Mouse (Mus musculus): ENCODE data around the gene Wdr60.
"Not testable (repeated sequence)": the region's sequence is repeated elsewhere in the genome, so short reads cannot be mapped to it uniquely, and the experiment has no call there.

Wdr60 gene

DNA sequence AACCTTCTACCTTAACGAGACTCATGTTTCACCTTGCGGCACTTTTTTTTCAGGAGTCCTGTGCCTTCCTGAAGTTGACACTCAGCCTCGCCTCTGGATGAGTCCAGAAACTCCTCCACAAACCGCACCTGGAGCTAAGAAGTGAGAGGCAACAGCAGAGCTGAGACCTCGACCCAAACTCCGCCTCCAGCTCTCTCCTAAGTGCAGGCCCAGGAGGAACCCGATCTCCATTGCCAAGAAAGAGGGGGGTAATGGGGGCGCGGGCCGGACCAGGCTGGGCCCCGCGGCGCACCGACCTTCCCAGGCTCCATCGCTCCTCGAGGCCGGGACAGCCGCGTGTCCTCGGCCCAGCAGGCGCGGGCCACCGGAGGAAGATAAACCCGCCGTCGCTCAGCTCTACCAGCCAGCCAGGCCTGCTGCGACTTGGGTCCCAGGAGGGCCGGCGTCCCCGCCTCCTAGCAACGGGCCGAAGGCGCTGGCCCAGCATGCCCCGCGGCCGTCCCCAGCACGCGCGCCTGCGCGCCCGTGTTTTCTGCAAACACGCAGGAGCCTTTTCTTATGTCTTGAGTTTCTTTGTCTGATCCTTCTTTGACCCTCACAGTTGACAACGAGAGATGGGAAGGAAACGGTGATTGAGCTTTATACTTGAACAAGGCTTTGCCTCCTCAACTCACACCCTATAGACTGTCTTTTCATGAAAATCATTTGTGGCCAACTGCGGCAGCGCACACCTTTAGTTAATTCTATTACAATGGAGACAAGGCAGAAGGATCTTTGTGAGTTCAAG lies at the start of gene Wdr60:
TSS of gene Wdr60 (minus strand) at position 468 of the 787 bp plus-strand sequence.
- peak; percentile 88 for DNase-seq

DNA sequence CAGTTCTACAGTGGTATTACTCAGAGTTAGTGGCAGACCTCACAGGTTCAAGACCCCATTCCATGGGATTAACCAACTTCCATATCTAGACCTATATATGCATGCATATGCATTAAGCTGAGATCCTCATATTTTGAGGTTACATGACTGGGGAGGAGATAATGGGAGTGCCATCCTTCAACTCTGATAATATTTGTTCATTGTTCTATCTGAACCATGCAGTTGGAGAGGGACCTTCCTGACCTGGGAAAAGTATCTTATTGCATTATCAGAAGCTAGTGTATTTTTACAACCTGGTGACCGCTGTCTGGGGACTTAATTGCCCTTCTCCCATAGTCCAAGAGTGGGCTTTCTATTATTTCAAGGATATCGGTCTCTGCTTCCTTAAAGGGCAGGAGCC lies 45.8 kb upstream of the Wdr60 start:
- DNase-seq: no peak

DNA sequence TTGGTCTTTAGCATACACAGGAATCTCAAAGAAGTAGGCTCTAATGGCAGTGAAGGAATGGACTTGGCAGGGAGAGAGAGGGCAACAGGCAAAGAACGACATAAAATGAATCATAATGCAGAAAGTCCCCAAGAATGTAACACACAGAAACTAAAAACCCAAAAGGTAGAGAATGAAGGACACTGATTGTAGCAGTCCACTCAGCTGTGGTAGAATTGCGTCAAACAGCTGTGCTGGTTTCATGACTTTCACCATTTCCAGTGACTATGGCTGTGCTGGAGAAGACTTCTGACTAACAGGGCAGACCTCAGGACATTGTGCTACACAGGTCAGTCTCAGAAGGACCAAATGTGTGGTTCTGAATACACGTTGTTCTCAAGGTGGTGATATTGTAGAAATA lies 45.0 kb upstream of the Wdr60 start:
- no peak for DNase-seq

DNA sequence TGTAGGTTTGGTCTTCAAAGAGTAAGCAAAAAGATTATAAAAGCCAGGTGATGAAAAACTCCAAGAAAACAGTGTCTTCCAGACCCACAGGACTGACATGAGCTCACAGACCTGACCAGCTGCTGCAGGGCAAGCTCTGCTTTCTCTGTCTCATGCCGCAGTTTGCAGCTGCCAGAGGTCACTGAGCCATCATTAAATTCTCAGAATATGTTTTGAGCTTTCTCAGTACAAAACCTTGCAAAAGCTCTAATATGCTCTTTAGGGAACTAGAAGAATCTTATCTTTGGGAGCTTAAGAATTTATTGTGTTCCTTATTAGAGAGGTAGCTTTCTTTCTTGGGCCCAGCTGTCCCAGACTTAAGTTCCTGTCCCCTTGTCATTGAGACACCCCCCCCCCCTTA lies 43.2 kb upstream of the Wdr60 start:
- peak; percentile 16 for DNase-seq

DNA sequence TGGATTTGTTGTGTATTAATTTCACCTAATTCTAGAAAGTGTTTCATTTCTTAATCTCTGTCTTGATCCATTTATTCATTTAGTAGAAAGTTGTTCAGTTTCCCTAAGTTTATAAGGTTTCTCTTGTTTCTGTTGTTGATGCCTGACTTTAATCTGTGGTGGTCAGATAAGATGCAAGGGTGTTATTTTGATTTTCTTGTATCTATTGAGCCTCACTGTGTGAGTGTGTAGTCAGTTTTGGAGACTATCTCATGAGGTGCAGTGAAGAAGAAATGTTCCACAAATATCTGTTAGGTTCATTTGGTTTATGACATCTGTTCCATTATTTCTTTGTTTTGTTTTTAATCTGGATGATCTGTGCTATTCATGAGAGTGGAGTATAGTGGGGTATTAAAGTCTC lies 39.4 kb upstream of the Wdr60 start:
- no peak for DNase-seq

DNA sequence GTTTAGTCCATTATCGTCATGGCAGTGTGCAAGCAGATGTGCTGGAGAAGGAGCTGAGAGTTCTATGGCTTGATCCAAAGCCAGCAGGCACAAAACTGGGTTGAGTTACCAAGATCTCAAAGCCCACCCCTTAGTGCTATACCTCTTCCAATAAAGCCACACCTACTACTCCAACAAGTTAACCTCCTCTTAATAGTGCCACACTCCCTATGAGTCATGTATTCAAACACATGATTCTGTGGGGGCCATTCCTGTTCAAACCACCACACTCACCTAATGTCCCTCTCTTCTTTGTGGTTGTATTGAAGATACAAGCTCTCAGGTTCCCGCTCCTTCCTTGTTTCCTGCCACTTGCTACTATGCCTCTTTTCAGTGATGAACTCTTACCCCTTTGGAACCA lies 37.1 kb upstream of the Wdr60 start:
- DNase-seq: no peak

DNA sequence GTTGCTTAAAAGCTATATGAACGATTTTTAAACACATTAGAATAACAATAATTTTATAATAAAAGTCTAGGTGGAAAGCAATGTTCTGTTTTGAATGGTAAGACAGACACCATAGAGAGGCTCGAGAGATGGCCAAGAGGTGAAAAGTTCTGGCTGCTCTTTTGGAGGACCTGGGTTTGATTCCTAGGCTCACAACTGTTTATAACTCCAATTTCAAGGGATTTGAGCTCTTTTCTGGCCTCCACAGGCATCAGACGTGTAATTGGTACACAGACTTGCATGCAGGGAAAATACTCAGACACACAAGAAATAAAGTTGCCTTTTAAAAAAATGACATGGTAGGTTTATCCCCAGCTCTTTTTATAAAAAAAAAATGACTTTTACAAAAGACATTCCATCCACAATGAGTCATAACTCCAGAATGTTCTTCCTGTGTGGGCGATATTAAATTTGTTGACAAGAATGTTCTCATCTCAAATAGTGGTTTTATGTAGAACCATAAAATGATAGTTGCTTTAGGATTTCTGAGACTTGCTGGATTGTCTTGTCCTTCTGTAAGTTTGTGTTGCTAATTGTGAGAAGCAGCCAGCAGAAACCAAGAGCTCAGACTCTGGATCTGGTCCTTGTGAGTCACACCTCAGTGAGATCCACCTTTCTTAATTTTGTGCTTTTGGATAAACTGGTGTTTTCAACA lies 30.9 kb upstream of the Wdr60 start:
- DNase-seq: no peak

DNA sequence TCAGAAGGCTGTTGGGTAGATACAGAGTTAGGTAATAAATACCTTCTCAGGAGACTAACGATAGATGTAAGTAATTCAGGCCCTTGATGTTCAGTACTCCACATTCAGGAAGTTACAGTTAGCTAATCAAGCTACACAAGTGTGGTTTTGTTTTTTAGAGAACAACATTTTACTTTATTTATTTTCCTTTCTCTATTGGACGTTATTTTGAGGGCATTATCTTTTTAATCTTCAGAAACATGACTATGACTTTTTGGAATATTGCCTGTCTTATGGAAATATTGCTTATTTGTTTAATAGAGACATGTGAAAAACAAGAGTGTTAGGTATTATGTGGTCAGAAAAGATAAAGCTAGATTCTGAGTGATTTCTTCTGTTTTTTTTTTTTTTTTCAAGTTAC lies 30.4 kb upstream of the Wdr60 start:
- no peak for DNase-seq

DNA sequence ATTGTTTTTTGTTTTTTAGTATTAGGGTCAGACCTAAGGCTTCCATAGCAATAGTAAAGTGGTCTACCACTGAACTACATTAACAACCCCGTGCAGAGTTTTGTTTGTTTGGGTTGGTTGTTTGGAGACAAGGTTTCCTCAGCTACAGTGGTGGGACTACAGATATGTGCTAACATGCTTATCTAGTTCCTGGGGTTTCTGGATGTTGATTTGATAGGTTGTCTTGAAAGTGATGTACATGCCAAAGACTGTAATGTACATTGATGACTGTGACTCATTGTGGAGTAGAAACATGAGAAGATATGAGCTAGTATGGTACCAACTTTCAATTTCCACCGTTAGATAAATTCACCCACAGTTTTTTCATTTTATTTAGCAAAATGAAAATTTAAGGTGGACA lies 20.7 kb upstream of the Wdr60 start:
- DNase-seq: no peak

DNA sequence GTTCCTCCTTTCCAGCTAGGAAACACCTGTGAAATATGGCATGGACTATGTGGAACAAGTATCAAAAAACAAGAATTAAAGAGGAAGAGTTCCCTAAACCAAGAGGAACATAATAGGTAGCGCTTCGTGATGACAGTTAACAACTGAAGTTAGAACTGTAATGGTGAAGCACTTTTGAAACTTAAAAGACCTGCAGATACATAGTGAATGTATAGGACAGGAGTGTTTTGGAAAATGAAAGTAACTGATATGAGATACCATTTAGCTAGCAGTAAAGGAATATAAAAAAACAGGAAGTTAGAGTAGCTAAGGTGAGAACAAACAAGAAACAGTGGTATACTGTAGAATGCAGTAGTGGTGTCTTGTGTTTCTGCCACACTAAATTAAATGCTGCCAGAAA lies 20.0 kb upstream of the Wdr60 start:
- DNase-seq: no peak

DNA sequence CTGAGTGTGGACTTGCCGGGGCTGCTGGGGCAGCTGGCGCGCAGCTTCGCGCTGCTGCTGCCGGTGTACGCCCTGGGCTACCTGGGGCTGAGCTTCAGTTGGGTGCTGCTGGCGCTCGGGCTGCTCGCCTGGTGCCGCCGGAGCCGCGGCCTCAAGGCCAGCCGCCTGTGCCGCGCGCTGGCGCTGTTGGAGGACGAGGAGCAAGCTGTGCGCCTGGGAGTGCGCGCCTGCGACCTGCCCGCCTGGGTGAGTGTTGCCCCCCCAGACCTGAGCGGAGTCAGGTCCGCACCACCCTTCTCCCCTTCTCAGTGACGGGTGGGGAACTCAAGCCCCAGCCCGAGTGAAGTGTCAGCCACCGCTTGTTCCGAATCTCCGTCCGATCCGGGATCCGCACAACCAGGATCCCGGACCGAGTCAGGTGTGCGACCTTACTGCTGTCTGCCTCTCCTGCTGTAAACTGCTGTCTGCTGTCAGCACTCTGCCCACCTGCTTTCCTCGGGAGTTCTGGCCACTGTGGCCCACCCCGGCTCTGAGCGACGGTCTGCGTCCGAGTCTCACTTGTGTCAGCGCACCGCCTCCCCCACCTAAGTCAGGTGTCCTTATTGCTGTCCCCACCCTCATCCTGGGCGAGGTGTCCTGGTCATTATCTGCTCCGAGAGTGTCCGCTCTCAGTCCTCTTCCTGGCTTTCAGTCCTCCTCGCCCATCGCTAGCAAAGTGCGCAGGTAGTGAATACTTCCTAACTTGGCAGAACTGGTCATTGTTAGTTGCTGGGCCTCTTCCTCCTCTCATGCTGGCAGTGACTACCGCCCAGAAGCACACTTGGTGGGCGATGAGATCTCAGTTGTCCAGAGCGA lies 18.8 kb upstream of the Wdr60 start:
- DNase-seq: peak; percentile 52

DNA sequence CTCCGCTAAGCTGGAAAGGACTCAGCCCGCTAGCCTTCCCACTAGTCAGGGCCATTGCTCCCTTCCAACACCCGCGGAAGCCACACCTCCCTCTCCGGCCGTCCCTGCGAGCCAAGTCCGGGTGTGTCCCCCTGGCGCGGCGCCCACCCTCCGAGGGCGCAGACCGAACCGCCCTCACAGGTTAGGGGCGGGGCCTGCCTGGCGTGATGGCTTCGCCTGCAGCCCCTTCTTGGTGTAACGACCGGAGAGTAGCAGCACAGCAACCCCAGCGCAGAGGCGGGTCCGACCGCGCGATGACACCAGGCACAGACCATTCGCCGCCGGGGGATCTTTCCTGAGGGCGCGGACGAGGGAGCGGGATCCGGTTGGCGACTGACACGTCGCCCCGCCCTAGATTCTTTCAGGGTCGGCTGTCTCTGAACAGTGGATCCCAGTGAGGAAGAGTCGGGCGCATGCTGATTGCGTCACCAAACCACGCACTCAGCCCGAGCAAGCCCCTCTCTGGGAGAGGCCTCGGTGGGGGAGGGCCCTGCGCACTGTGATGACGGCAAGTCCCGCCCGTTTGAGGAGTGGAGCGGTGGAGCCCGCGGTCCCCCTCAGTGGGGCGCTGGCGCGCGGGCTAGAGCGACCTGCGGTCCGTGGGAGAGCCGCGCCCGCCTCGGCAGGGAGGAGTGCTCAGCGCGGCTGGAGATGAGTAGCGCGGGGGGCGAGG lies 18.0 kb upstream of the Wdr60 start, which contains the start of gene Esyt2:
TSS of gene Esyt2 (plus strand) at position 544 of the 712 bp plus-strand sequence.
- peak; percentile 100 for DNase-seq

DNA sequence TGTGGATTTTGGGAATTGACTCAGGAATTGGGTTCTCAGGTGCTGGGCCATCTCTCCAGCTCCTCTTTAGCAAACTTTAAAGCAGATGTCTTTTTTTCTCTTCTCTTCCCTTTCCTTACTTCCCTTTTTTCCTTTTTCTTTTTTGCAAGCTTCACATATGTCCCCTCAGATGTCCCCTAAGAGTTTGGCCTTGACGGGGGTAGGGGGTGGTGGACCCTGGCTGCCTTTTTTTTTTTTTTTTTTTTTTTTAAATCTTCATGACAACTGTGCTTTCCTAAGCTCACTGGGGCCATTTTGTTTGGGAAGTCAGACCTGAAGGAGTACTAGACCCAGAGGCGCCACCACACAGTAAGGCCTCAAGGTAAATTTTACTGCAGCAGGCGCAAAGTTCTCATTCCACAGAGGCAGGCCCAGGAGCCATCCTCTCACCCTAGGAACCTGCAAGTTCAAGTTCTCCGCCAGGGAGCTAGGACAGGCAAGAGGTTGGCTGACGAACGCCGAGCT lies 17.4 kb upstream of the Wdr60 start:
- no peak for DNase-seq

DNA sequence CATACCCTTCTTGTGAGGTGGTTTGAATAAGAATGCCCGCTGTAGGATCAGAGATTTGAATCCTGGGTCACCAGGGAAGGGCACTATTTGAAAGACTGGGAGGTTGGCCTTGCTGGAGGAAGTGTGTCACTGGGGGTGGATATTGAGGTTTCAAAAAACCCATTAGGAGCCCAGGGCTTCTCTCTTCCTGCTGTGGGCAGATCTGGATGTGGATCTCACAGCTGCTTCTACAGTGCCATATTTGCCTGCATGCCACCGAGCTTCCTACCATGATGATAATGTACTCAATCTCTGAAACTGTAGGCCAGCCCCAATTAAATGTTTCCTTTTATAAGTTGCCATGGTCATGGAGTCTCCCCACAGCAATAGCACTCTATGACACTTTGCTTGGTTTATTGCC lies 16.4 kb upstream of the Wdr60 start:
- no peak for DNase-seq

DNA sequence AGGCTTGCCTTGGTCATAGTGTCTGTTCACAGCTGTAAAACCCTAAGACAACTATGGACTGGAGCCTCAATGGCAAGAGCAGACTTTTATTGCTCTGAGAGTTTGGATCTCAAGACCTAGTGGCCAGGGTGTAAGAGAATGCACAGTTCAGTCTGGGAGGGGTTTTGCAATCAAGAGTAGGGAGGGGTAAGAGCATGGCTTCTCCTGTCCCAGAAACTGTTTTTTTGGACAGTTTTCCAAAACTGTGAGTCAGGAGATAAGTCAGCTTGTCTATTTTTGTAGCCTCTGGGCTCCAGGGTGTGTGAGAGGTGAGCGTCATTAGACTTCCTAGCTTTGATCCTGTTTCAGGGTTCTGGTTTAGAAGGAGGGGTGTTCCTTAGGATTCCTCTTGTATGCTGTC lies 15.7 kb upstream of the Wdr60 start:
- no peak for DNase-seq

DNA sequence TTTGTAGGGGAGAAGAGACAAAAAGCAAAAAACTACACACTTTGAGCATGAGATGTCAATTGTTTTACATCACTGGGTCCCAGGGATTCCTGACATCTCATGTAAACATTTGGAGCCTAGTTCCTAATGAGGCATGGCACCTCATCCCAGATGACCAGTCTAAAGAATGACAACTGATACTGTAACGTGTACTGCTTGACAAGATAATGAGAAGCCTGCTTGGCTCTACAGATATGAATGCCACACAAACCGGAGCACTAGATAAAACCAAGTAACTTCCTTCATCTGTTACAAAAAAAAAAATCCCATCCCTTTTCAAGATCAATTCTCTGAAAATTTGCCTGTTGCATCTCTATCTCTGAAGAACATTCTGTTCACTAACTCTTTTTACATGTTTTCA lies 14.1 kb upstream of the Wdr60 start:
- DNase-seq: no peak

DNA sequence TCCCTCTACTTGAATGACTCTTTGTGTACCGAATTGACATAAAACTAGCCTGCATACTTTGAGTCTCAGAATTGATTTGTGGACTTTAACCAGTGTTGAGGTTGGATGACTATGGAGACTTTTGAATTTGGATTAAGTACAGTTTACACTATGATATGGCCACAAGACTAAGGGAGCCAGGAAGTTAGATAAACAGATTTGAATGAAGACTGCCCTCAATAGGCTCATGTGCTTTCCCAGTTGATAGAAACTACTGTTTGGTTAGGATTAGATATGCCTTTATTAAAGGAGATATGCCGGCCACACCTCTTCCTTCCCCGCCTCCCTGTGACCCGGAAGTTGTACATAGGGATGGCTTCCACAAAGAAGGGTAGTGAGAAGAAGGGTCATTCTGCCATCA lies 12.8 kb upstream of the Wdr60 start:
- DNase-seq: no peak

DNA sequence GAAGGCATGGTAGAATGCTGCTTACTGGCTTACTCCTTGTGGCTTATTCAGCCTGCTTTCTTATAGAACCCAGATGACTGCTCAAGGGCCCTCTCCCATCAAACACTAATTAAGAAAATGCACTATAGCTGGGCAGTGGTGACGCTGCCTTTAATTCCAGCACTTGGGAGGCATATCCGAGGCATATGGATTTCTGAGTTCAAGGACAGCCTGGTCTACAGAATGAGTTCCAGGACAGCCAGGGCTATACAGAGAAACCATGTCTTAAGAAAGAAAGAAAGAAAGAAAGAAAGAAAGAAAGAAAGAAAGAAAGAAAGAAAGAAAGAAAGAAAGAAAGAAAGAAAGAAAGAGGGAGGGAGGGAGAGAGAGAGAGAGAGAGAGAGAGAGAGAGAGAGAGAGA lies 12.3 kb upstream of the Wdr60 start, which contains the start of gene Gm11027:
TSS of gene Gm11027 (plus strand) at position 301 of the 400 bp plus-strand sequence.
- DNase-seq: not testable (repeated sequence)

DNA sequence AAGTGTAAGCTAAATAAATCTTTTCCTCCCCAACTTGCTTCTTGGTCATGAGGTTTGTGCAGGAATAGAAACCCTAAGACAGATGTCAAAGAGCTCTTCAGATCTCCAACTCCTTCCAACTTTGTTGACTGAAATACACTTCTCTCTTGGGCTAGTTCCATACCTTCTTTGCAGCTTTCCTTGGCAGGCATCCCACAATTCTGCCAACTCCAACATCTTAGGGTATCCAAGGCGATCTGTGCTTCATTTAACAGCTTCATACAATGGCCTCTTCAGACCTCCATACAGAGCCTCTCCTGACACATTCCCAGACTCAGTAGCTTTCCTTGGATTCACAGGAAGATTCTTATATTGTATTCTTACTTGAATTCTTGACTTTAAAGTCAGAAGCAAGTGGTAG lies 10.9 kb upstream of the Wdr60 start:
- DNase-seq: no peak

DNA sequence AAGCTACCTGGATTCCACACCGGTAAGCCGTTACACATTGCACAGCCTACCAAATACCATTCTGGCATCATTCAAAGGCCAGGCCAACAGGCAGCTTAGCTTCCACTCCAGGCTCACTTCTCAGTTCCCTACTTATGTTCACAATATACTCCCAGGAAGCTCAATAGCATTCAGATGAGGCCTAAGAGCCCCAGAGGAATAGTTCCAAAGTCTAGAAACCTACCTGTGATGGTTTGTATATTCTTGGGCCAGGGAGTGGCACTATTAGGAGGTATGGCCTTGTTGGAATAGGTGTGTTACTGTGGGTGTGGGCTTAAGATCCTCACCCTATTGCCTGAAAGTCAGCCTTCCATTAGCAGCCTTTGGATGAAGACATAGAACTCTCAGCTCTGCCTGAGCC lies 8.2 kb upstream of the Wdr60 start:
- no peak for DNase-seq

DNA sequence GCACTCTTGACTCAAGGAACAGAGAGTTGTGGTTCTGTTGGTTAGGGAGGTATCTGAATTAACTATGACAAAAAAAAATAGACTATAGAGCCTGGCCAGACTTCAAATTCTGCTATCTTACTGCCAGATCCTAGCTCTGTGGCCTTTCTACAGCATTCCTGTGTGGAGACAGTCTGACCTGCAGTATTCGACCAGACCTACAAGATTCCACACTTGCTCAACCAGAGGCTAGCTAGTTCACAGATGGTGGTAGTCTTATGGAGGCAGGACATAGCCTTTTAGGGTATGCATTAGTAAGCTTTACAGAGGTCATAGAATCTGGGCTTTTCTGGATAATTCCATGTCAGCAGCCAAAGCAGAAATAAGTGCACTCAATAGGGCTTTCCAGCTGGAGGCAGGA lies 7.7 kb upstream of the Wdr60 start:
- no peak for DNase-seq

DNA sequence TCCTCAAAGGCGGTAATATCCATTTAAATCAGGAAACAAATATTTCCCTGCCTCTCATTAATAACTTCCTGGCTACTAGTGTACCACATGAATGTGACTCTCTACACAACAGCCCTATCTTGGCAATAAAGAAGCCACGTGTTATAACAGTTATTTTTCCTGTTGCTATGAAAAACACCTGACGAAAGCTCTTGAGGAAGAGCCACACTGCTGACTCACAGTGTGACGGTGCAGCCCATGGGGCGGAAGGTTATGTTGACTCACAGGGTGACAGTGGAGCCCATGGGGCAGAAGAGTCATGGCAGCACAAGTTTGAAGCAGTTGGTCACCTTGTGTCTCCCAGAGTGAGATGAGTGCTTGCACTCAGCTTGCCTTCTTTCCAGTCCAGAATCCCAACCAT lies 6.6 kb upstream of the Wdr60 start:
- no peak for DNase-seq

DNA sequence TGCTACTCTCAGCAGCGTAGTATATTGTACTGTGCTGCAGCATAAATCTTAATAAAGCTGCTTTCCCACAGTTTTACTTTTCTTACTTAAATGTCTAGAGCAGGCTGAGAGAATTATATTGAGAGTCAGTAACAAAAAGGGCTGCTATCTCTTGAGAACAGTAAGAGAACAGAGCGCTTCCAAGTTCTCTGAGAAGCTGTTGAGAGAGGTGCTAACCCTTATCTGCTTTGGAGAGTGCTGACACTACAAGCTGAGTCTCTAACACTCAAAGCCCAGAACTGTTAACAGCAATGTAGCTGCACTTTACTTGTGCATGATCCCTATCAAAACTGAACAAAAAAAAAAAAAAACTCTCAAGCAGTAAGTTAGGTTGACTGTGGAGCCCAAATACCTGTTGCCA lies 2.5 kb upstream of the Wdr60 start:
- DNase-seq: no peak

Data from lung, postnatal 14 days (tissue).